Mouse (Mus musculus): Measurements from ENCODE around the gene Magi1. TPM values are rescaled to one million over a fixed set of nuclear protein-coding genes. Genes with fewer than 3 reads are reported as not detected.

Gene Magi1
- polyA plus RNA-seq, 1 experiment from 2014 or later, result 6.2 TPM

DNA sequence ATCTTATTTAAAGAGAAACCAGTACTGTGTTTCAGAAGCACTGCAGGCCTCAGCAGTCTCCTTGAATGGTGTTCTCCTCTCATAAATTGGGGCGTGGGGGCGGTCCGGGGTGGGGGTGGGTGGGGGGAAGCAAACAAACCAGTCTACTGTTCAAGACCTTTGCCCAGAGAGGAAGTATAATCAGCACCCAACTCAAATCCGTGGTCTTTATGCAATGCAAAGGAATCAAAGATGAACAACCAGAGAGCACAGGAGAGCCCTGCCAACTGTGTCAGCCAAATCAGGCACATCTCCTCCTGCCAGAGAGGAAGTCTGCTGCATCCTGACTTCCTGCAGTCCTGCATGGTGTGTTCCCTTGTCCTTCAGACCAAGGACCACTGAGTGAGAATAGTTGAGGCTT, 65.6 kb downstream of the Magi1 start:
- H3K9ac ChIP-seq (ENCODE audit: low read depth, low read length), result no peak overlapping the region
- no peak overlapping the region for H3K4me3 ChIP-seq (replicated peaks; ENCODE audit: low read depth, low read length)
- DNase-seq (ENCODE audit: low spot score), result no peak
- H3K4me2 ChIP-seq (ENCODE audit: low read length), result no peak overlapping the region
- WGBS, result 62% methylated on average over 4 of the region's 4 CpGs
- TF ChIP-seq CTCF (IDR thresholded peaks at IDR 0.05; ENCODE audit: low read depth), result no peak
- H3K36me3 ChIP-seq (ENCODE audit: insufficient read depth, low read length), result no peaks in the 10 kb centered on the region
- no peaks in the 10 kb centered on the region for H3K9me3 ChIP-seq (replicated peaks; ENCODE audit: low read length)
- H3K4me1 ChIP-seq (replicated peaks; ENCODE audit: insufficient read depth, low read length), result no peaks in the 10 kb centered on the region
- no peak overlapping the region for H3K27ac ChIP-seq
- ATAC-seq (replicated peaks; ENCODE audit: low FRiP score, low read depth), result no peak
- no peaks in the 10 kb centered on the region for H3K27me3 ChIP-seq (ENCODE audit: insufficient read depth, low read length)

DNA sequence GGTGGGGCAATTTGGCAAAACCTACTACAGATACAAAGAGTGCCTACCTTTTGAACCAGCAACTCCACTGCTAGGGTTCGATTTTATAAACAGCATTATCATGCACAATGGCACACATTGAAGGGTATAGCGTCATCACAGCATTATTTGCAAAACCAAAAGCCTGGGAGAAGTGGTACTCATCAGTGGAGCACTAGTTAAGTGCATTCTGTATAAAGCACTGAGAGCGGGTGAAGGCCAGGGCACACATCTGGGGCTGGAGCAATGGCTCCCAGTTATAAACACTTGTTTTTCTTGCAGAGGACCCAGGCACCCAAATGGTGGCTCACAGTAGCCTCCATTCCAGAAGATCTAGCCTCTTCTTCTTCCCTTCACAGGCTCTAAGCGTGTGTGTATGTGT, 67.9 kb downstream of the Magi1 start:
- no peak for TF ChIP-seq CTCF (IDR thresholded peaks at IDR 0.05; ENCODE audit: low read depth)
- Histone ChIP-seq H3K9me3 (replicated peaks; ENCODE audit: low read length) (no peaks in the 10 kb centered on the region), H3K36me3 (ENCODE audit: insufficient read depth, low read length) (no peaks in the 10 kb centered on the region), H3K4me3 (replicated peaks; ENCODE audit: low read depth, low read length) (no peak overlapping the region), H3K27me3 (ENCODE audit: insufficient read depth, low read length) (no peaks in the 10 kb centered on the region), H3K4me2 (ENCODE audit: low read length) (no peak overlapping the region), H3K4me1 (replicated peaks; ENCODE audit: insufficient read depth, low read length) (no peaks in the 10 kb centered on the region), H3K9ac (ENCODE audit: low read depth, low read length) (no peak overlapping the region), H3K27ac (no peak overlapping the region)
- WGBS, result 96% methylated on average over 4 of the region's 4 CpGs
- ATAC-seq (replicated peaks; ENCODE audit: low FRiP score, low read depth) (no peak), DNase-seq (ENCODE audit: low spot score) (no peak)

DNA sequence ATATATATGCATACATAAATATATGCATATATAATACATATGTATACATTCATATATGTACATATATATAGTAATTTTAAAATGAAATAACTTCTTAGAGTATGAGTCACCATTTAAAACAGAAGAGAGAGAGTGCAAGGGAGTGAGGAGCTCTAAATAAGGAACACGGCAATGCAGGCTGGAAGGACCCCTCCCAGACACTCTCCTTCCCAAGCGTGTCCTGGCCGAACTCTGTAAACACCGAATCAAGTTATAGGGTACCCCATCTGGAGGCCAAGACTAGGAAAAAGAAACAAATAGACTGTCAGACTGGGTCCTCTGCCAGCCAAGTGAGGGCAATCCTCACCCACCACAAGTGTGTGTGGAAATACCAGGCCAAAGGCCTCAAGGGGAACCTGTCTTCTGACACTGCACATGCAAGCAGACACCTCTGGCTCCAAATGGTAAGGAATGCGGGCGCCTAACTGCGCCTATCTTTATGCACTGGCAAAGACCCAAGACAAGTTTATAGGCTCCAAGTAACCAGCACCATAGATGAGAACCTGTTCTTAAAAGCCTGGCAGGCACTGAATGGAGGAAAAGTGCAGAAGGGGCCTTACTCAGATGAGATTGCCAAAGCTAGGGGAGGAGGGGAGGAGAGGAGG, 68.7 kb downstream of the Magi1 start:
- Histone ChIP-seq H3K4me2 (ENCODE audit: low read length) (no peak overlapping the region), H3K27ac (no peak overlapping the region), H3K27me3 (ENCODE audit: insufficient read depth, low read length) (no peaks in the 10 kb centered on the region), H3K4me1 (replicated peaks; ENCODE audit: insufficient read depth, low read length) (no peaks in the 10 kb centered on the region), H3K4me3 (replicated peaks; ENCODE audit: low read depth, low read length) (no peak overlapping the region), H3K9me3 (replicated peaks; ENCODE audit: low read length) (no peaks in the 10 kb centered on the region), H3K36me3 (ENCODE audit: insufficient read depth, low read length) (no peaks in the 10 kb centered on the region), H3K9ac (ENCODE audit: low read depth, low read length) (no peak overlapping the region)
- no peak for TF ChIP-seq CTCF (IDR thresholded peaks at IDR 0.05; ENCODE audit: low read depth)
- WGBS, result 54% methylated on average over 7 of the region's 7 CpGs
- DNase-seq (ENCODE audit: low spot score), result no peak
- no peak for ATAC-seq (replicated peaks; ENCODE audit: low FRiP score, low read depth)

DNA sequence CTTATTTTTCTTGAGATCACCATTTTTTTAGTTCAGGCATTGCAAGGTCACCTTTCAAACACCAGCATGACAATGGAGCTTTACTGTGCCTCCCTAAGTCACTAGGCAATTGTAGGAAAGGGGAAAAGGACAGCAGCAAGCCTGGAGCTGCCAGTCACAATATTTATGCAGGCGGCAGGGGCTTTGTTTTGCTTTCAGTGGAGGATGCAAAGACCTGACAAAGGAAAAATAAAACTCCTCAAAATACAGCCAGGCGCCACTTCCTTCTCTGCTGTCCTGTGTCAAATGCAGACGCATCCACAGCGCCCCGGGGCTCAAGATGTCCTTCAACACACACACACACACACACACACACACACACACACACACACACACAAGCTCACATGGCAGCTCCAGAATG, 77.8 kb downstream of the Magi1 start:
- H3K9ac ChIP-seq (ENCODE audit: low read depth, low read length), result no peak overlapping the region
- no peaks in the 10 kb centered on the region for H3K9me3 ChIP-seq (replicated peaks; ENCODE audit: low read length)
- TF ChIP-seq CTCF (IDR thresholded peaks at IDR 0.05; ENCODE audit: low read depth), result no peak
- peak overlapping the region; percentile 22; the same call in 1 of the 2 replicates for H3K4me2 ChIP-seq (ENCODE audit: low read length)
- WGBS, result 23% methylated on average over 5 of the region's 5 CpGs
- no peaks in the 10 kb centered on the region for H3K36me3 ChIP-seq (ENCODE audit: insufficient read depth, low read length)
- H3K27me3 ChIP-seq (ENCODE audit: insufficient read depth, low read length), result no peaks in the 10 kb centered on the region
- H3K27ac ChIP-seq, result no peak overlapping the region
- H3K4me1 ChIP-seq (replicated peaks; ENCODE audit: insufficient read depth, low read length), result peaks cover 8% of the 10 kb centered on the region
- H3K4me3 ChIP-seq (replicated peaks; ENCODE audit: low read depth, low read length), result no peak overlapping the region
- DNase-seq (ENCODE audit: low spot score) (peak; percentile 61), ATAC-seq (replicated peaks; ENCODE audit: low FRiP score, low read depth) (no peak)

DNA sequence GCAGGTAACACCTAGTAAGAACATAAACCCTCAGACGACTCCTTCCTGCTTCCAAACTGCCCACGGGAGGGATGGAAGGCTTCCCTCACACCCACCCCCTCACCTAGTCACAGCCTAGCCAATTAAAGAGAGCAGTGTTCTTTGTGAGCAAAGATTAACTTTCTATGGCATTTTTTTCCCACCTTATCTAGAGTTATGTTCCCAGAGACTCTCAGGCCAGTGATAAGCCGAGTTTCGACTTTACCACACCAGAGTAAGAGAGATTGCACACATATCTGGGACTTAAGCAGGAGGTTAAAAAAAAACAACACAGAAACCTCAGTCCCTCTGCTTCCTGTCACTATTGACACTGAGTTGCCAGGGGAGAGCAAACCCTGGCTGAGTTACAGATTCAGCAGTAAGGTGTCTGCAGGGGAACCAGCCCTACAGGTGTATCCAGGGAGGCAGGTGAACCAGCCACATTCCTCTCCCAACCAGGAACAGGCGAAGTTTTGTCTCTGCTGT, 80.0 kb downstream of the Magi1 start:
- H3K4me1 ChIP-seq (replicated peaks; ENCODE audit: insufficient read depth, low read length), result peaks cover 8% of the 10 kb centered on the region
- no peak overlapping the region for H3K9ac ChIP-seq (ENCODE audit: low read depth, low read length)
- DNase-seq (ENCODE audit: low spot score) (no peak), ATAC-seq (replicated peaks; ENCODE audit: low FRiP score, low read depth) (no peak)
- H3K27ac ChIP-seq, result peak overlapping the region; percentile 60
- 34% methylated on average over 5 of the region's 5 CpGs for WGBS
- H3K36me3 ChIP-seq (ENCODE audit: insufficient read depth, low read length), result no peaks in the 10 kb centered on the region
- H3K27me3 ChIP-seq (ENCODE audit: insufficient read depth, low read length), result no peaks in the 10 kb centered on the region
- no peak for TF ChIP-seq CTCF (IDR thresholded peaks at IDR 0.05; ENCODE audit: low read depth)
- no peak overlapping the region for H3K4me3 ChIP-seq (replicated peaks; ENCODE audit: low read depth, low read length)
- no peaks in the 10 kb centered on the region for H3K9me3 ChIP-seq (replicated peaks; ENCODE audit: low read length)
- H3K4me2 ChIP-seq (ENCODE audit: low read length), result 0 out of 2 replicates have a peak overlapping the region, but pooled peaks have one; percentile 8

DNA sequence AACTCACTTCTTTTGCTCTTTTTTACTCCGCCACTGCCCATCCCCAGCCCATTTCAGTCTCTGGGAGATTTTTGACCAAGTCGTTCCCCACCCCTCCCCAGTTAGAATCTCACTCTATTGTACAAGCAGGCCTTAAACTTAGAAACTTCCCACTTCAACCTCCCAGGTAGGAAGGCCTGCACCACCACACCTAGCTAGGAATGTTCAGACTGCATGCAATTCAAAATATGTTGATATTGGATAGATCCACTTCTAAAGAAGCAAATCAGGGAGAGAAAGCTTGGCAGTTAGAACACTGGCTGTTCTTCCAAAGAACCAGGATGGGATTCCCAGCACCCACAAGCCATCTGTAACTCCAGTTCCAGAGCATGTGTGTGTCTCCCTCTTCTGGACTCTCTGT, 81.8 kb downstream of the Magi1 start:
- no peak overlapping the region for H3K4me2 ChIP-seq (ENCODE audit: low read length)
- peaks cover 8% of the 10 kb centered on the region for H3K4me1 ChIP-seq (replicated peaks; ENCODE audit: insufficient read depth, low read length)
- ATAC-seq (replicated peaks; ENCODE audit: low FRiP score, low read depth) (no peak), DNase-seq (ENCODE audit: low spot score) (no peak)
- no peaks in the 10 kb centered on the region for H3K9me3 ChIP-seq (replicated peaks; ENCODE audit: low read length)
- no peaks in the 10 kb centered on the region for H3K27me3 ChIP-seq (ENCODE audit: insufficient read depth, low read length)
- no peak overlapping the region for H3K27ac ChIP-seq
- H3K9ac ChIP-seq (ENCODE audit: low read depth, low read length), result no peak overlapping the region
- WGBS, result 96% methylated on average over 2 of the region's 2 CpGs
- no peaks in the 10 kb centered on the region for H3K36me3 ChIP-seq (ENCODE audit: insufficient read depth, low read length)
- no peak overlapping the region for H3K4me3 ChIP-seq (replicated peaks; ENCODE audit: low read depth, low read length)
- no peak for TF ChIP-seq CTCF (IDR thresholded peaks at IDR 0.05; ENCODE audit: low read depth)

DNA sequence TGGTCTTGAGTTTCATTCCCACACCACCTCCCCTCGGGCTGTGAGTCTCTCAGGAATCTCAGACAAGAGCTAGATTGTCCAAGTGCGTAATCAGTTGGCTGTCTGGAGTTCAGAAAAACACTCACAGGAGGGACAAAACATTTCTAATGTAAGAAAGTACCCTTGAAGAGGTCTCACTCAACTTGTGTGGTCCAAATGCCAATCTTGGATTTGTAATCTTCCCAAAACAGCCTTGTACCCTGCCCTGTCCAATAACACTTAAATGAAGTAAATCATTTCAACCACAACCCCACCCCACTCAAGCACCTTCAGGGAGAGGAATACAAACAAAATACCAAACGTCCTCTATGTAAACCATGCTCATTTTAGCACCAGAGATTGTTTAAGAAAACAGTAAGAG, 82.8 kb downstream of the Magi1 start:
- Histone ChIP-seq H3K27me3 (ENCODE audit: insufficient read depth, low read length) (no peaks in the 10 kb centered on the region), H3K9ac (ENCODE audit: low read depth, low read length) (no peak overlapping the region), H3K4me1 (replicated peaks; ENCODE audit: insufficient read depth, low read length) (peaks cover 15% of the 10 kb centered on the region), H3K4me2 (ENCODE audit: low read length) (no peak overlapping the region), H3K9me3 (replicated peaks; ENCODE audit: low read length) (no peaks in the 10 kb centered on the region), H3K4me3 (replicated peaks; ENCODE audit: low read depth, low read length) (no peak overlapping the region), H3K27ac (no peak overlapping the region), H3K36me3 (ENCODE audit: insufficient read depth, low read length) (no peaks in the 10 kb centered on the region)
- 38% methylated on average over 3 of the region's 3 CpGs for WGBS
- no peak for ATAC-seq (replicated peaks; ENCODE audit: low FRiP score, low read depth)
- no peak for DNase-seq (ENCODE audit: low spot score)
- TF ChIP-seq CTCF (IDR thresholded peaks at IDR 0.05; ENCODE audit: low read depth), result no peak

All from kidney, postnatal 0 days (tissue).